Mouse (Mus musculus): ENCODE results near the gene Memo1.

- TF ChIP-seq CTCF (IDR thresholded peaks at IDR 0.05; ENCODE audit: low read depth, low read length) (no peak), GATA1 (IDR thresholded peaks at IDR 0.05; ENCODE audit: borderline replicate concordance, low read length) (no peak), TAL1 (conservative IDR thresholded peaks at IDR 0.05; ENCODE audit: low read depth, low read length) (no peak), POLR2AphosphoS5 (IDR thresholded peaks at IDR 0.05; ENCODE audit: insufficient replicate concordance, low read depth, low read length) (no peak), GATA2 (IDR thresholded peaks at IDR 0.05; ENCODE audit: borderline replicate concordance, low read depth, low read length) (no peak)
Observed at GRCm38 (mm10) chr17:74265636-74266035, 29.7 kb downstream of the Memo1 start.

Measured in G1E (cell line).